In genomic region chr6:28932328-28932937, GRCm38 (mm10) we compare ENCODE assay signal across 9 mouse cellular contexts.
A peak's percentile ranks its signal among the peaks of the same experiment; 100 is the strongest.
DNase-seq lines count a peak whose midpoint lies in the region; ATAC-seq and TF ChIP-seq lines count a peak whose summit lies in the region.
"Had no signal": no experiment of that assay in that cellular context is flagged by ENCODE, and none has a peak within 500 bp of the region (broad histone marks: within the 10 kb centered on the region; RNA-seq: fewer than 3 reads in every experiment).

No protein-coding gene starts in this region.

- no peaks in the 10 kb centered on the region; the same call in 1 of the 2 replicates for H3K27me3 ChIP-seq in heart, embryonic 15.5 days
- no peaks in the 10 kb centered on the region for H3K27me3 ChIP-seq in heart, adult 2 months (ENCODE audit: control insufficient read depth, insufficient read depth, low read length)
- H3K27me3 ChIP-seq in embryonic facial prominence, embryonic 15.5 days = no peaks in the 10 kb centered on the region
- no peaks in the 10 kb centered on the region for H3K27me3 ChIP-seq in kidney, embryonic 16.5 days (ENCODE audit: insufficient read depth, low read length)

- no peak for TF ChIP-seq POLR2A in heart, adult 2 months (IDR thresholded peaks at IDR 0.05; ENCODE audit: insufficient read depth, low read depth, low read length)

- no peak for TF ChIP-seq EP300 in heart, adult 2 months (IDR thresholded peaks at IDR 0.05; ENCODE audit: insufficient read depth, low read depth, low read length)

- H3K4me2 ChIP-seq in heart, embryonic 15.5 days = peak overlapping the region; percentile 69
- peak overlapping the region; percentile 59 for H3K4me2 ChIP-seq in embryonic facial prominence, embryonic 15.5 days (replicated peaks)
- peak overlapping the region; percentile 55 for H3K4me2 ChIP-seq in kidney, embryonic 16.5 days (replicated peaks; ENCODE audit: low read depth, low read length)

- intact Hi-C loops in heart, adult 2 months (cut with DNase I) = no loop called here

- no peaks in the 10 kb centered on the region for H3K36me3 ChIP-seq in heart, embryonic 15.5 days
- no peaks in the 10 kb centered on the region for H3K36me3 ChIP-seq in heart, adult 2 months (ENCODE audit: control insufficient read depth, insufficient read depth, low read length)
- no peaks in the 10 kb centered on the region for H3K36me3 ChIP-seq in embryonic facial prominence, embryonic 15.5 days
- no peaks in the 10 kb centered on the region for H3K36me3 ChIP-seq in kidney, embryonic 16.5 days (ENCODE audit: insufficient read depth, low read length)
- H3K36me3 ChIP-seq: G1E had no signal

- no peak for DNase-seq in heart, adult 2 months
- DNase-seq in brain, adult 2 months (ENCODE audit: low read depth, low spot score) = peak; percentile 68
- peak; percentile 49 for DNase-seq in neural tube, embryonic 10.5 days (ENCODE audit: extremely low spot score, low spot score)
- no peak for DNase-seq in ovary, postnatal 36 days (ENCODE audit: low spot score)
- no peak for DNase-seq in spleen, postnatal 36 days (ENCODE audit: low spot score in 2 of 2)

- peak overlapping the region; percentile 37 for H3K4me3 ChIP-seq in heart, embryonic 15.5 days
- H3K4me3 ChIP-seq in heart, adult 2 months = no peak overlapping the region
- H3K4me3 ChIP-seq in embryonic facial prominence, embryonic 15.5 days (replicated peaks) = peak overlapping the region; percentile 30
- peak overlapping the region; percentile 32 for H3K4me3 ChIP-seq in kidney, embryonic 16.5 days (ENCODE audit: low read length)

- TF ChIP-seq CTCF in heart, adult 2 months (IDR thresholded peaks at IDR 0.05) = no peak

- no peak overlapping the region for H3K9ac ChIP-seq in heart, embryonic 15.5 days
- H3K9ac ChIP-seq in heart, adult 2 months (ENCODE audit: low read depth, low read length) = no peak overlapping the region
- H3K9ac ChIP-seq in embryonic facial prominence, embryonic 15.5 days = no peak overlapping the region
- H3K9ac ChIP-seq in kidney, embryonic 16.5 days (replicated peaks; ENCODE audit: low read length) = peak overlapping the region; percentile 42; the same call in 1 of the 2 replicates

- WGBS in heart, embryonic 15.5 days = 10% methylated on average over 19 of the region's 19 CpGs
- 12% methylated on average over 19 of the region's 19 CpGs for WGBS in heart, adult 2 months
- 6% methylated on average over 18 of the region's 19 CpGs for WGBS in embryonic facial prominence, embryonic 15.5 days
- WGBS in kidney, embryonic 16.5 days = 5% methylated on average over 19 of the region's 19 CpGs

- no peaks in the 10 kb centered on the region for H3K79me2 ChIP-seq in heart, adult 2 months (replicated peaks; ENCODE audit: control insufficient read depth, insufficient read depth, low read length)

- H3K27ac ChIP-seq in heart, embryonic 15.5 days = no peak overlapping the region
- no peak overlapping the region for H3K27ac ChIP-seq in heart, adult 2 months
- H3K27ac ChIP-seq in embryonic facial prominence, embryonic 15.5 days (replicated peaks) = 0 out of 2 replicates have a peak overlapping the region, but pooled peaks have one; percentile 34
- H3K27ac ChIP-seq in kidney, embryonic 16.5 days (ENCODE audit: low read length) = no peak overlapping the region

- H3K4me1 ChIP-seq in heart, embryonic 15.5 days (replicated peaks) = peaks cover 14% of the 10 kb centered on the region
- no peaks in the 10 kb centered on the region for H3K4me1 ChIP-seq in heart, adult 2 months (ENCODE audit: control insufficient read depth, insufficient read depth, low read length)
- H3K4me1 ChIP-seq in embryonic facial prominence, embryonic 15.5 days = peaks cover 13% of the 10 kb centered on the region
- peaks cover 18% of the 10 kb centered on the region for H3K4me1 ChIP-seq in kidney, embryonic 16.5 days (ENCODE audit: insufficient read depth, low read length)

- ATAC-seq in heart, embryonic 15.5 days (replicated peaks; ENCODE audit: insufficient number of reproducible peaks, insufficient read depth, low FRiP score, low read depth) = peak; percentile 18; the same call in 1 of the 2 replicates
- ATAC-seq in embryonic facial prominence, embryonic 15.5 days (ENCODE audit: insufficient number of reproducible peaks, low FRiP score, low TSS enrichment, low read depth) = peak; percentile 51; the same call in 1 of the 2 replicates
- peak; percentile 74 for ATAC-seq in kidney, embryonic 16.5 days (ENCODE audit: low FRiP score, low TSS enrichment)

- no peaks in the 10 kb centered on the region for H3K9me3 ChIP-seq in heart, embryonic 15.5 days (replicated peaks)
- no peaks in the 10 kb centered on the region for H3K9me3 ChIP-seq in embryonic facial prominence, embryonic 15.5 days (replicated peaks)
- H3K9me3 ChIP-seq in kidney, embryonic 16.5 days (ENCODE audit: low read length) = no peaks in the 10 kb centered on the region
- H3K9me3 ChIP-seq: G1E had no signal

Comparison
In these comparisons a context has a peak if more than half of its experiments do, and no peak if none do; other contexts are left out.
1. ATAC-seq: peak in every context shown above with its lines; median percentile 74 in kidney, embryonic 16.5 days; 51 in embryonic facial prominence, embryonic 15.5 days; 18 in heart, embryonic 15.5 days.
2. DNase-seq: peak in brain, adult 2 months (single experiment) and neural tube, embryonic 10.5 days (single experiment); none in heart, adult 2 months (0 of 2), ovary, postnatal 36 days (single experiment) and spleen, postnatal 36 days (0 of 2).
3. Peak in every context shown above with its lines, with median percentiles within 50 percentile points of each other: H3K4me2 ChIP-seq.